Mouse (Mus musculus) liver, embryonic 14.5 days (tissue): Measurements from ENCODE around the gene Pabpc6.

ENCODE experiments used
- CTCF ChIP-seq: IDR thresholded peaks from 2 replicates; pipeline ENCODE4 v1.5.1; 2016; ENCODE audit warnings: antibody characterized with exemption, low read depth, control low read depth
- EP300 ChIP-seq: IDR thresholded peaks from 2 replicates; pipeline ENCODE4 v1.6.1; 2016; ENCODE audit warnings: antibody characterized with exemption, low read depth

DNA sequence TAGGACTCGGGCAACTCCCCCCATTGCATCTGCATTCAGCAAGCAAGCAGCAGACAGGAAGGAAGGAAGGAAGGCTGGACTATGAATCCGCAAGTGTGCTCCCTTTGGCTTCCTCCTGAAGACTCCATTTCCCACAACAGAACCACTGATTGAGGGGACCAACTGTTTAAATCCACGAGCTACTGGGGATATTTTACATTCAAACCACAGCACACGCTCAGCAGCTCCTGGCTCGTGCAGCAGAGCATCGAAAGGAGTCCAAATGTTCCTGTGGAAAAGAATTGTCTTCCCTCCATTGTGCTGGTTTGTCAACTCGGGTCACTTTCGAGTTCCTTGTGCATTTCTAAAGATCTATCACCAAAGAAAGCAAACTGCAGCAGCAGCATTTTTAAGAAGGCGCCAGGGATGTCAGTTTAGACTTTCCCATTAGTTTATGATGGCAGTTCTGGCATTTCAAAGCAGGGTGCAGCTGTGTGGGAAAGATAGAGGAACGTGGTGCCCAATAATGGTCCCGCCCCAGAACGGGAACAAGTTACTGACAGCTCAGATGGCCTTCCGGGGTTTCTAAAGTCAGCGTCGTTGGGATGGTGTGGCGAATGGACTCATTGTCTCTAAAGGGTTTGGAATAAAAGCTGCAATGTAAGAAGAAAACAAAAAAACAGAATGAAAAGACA, 36.8 kb downstream of the Pabpc6 start:
- no peak for TF ChIP-seq CTCF
- no peak for TF ChIP-seq EP300
